Mouse (Mus musculus): ENCODE measurements around the gene Gcn1l1.

Gene Gcn1l1

GRCm38 (mm10) chr5:115603561-115603960, 38.5 kb downstream of the Gcn1l1 start:
- 90% methylated on average over 6 of the region's 6 CpGs for WGBS

GRCm38 (mm10) chr5:115611566-115611965, 46.5 kb downstream of the Gcn1l1 start:
- WGBS: 90% methylated on average over 11 of the region's 11 CpGs

DNA sequence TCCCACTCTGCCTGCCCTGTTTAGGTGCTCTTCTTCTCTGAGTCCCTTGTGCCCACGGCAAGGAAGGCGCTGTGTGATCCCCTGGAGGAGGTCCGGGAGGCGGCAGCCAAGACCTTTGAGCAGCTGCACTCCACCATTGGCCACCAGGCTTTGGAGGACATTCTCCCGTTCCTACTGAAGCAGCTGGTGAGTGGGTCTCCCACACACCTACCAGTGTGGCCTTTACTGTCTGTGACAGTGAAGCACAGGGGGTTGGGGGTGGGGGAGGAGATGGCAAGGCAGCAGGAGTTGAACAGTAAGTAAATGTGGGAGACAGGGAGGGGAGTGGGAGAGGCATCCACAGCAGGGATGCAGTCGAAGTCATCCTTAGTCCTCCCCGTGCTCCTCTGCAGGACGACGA, 48.3 kb downstream of the Gcn1l1 start:
- WGBS: 64% methylated on average over 9 of the region's 9 CpGs

GRCm38 (mm10) chr5:115614948-115615347, 49.9 kb downstream of the Gcn1l1 start:
- 78% methylated on average over 7 of the region's 7 CpGs for whole genome bisulfite sequencing

- WGBS: 96% methylated on average over 15 of the region's 15 CpGs
Observed at GRCm38 (mm10) chr5:115619690-115620089, 54.6 kb downstream of the Gcn1l1 start.

GRCm38 (mm10) chr5:115622686-115623085, 57.6 kb downstream of the Gcn1l1 start:
- WGBS: 83% methylated on average over 7 of the region's 7 CpGs

- WGBS: 41% methylated on average over 9 of the region's 9 CpGs
Observed at GRCm38 (mm10) chr5:115623694-115624440, 58.8 kb downstream of the Gcn1l1 start.

GRCm38 (mm10) chr5:115626237-115626886, 61.3 kb downstream of the Gcn1l1 start:
- 96% methylated on average over 10 of the region's 10 CpGs for WGBS

DNA sequence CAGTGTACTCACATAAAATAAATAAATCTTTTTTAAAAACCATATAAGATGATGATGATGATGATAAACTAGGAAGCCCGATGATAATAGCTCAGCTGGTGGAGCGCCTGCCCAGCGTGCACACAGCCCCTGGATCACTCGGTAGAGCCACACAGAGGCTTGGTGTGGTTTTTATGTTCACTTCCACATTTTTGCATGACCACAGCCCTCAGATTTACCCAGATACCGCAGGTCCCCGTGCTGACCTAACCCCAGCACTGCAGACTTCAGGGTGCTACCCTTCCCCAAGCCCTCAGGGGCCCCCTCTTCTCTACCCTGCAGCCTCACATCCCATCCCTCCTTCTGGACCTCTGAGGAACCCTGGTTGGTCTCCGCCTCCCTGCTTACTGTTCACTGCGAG, 63.0 kb downstream of the Gcn1l1 start:
- 85% methylated on average over 8 of the region's 8 CpGs for WGBS

DNA sequence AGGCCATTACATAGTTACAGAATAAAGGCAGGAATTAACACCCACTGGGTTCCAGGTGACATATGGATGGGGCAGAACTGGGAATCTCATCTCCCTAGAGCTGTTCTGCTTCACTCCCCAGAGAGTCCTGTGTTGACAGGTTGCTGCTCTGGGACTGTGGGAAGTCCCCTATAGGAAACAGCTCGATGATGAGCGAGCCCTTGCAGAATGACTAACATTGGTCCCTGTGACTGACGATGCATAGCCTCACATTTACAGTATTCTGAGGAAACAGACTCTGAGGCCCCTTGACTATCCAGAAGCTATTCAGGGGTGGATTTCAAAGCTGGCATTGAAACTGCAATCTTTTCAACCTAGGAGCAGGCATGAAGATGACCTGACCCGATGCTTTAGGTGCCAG, 64.6 kb downstream of the Gcn1l1 start:
- WGBS: 86% methylated on average over 4 of the region's 4 CpGs

- 54% methylated on average over 5 of the region's 5 CpGs for WGBS
Observed at GRCm38 (mm10) chr5:115630291-115630690, 65.2 kb downstream of the Gcn1l1 start.

GRCm38 (mm10) chr5:115631505-115632357, 66.7 kb downstream of the Gcn1l1 start, which contains the start of gene Rab35:
Gene Rab35, plus strand, starts transcription at chr5:115631908.
- under 1% methylated on average over 90 of the region's 125 CpGs for WGBS

DNA sequence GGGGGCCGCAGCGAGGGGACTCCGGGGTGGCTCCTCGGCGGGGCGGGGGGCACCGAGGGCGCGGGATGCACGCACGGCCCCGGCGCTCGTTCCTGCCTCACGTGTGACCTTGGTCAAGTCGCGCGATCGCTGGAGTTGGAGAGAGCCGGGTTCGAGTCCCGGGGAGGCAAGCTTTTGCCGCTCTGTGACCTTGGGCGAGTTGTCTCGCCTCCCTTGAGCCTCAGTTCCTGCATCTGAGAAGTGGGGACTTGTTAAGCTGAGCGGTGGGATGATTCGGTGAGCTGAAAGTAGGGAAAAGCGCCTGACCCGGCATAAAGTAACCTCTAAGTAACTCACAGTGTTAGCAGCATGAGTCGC, 67.3 kb downstream of the Gcn1l1 start:
- 2% methylated on average over 29 of the region's 30 CpGs for WGBS

DNA sequence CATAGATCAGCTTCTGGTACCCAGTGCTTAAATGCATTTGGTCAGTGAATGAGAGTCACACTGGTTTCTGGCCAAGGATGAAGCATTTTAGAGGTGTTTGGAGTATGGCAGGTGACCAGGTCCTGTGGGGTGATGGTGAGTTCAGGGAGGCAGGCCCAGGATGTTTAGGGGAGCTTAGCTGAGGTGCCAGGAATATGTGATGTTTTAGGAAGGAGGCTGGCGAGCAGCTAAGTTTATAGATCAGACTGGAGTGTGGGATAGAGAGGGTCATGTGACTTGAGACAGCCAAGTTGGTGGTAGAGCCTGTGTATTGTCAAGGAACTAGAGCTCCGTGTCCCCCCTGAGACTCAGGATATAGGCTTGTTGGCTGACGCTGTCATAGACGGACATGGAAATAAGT, 68.0 kb downstream of the Gcn1l1 start:
- WGBS: 38% methylated on average over 4 of the region's 4 CpGs

DNA sequence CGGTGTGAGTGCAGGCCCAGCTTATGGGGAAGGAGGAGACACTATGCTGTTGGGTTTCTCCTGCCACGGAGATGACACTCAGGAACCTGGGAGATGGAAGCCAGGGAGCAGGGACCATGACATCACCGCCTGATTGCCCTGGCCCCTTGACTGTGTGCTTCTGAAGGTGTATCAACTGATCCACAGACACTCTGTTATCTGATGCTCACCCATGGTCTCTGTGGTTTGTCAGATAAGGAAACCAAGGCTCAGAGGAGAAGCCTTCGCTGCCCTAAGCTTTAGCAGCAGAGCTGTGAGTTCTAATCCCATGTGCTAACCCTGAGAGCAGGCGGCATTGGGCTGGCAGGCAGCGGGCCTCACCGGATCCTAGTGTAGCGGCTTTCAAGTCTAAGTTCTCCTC, 69.0 kb downstream of the Gcn1l1 start:
- 88% methylated on average over 8 of the region's 8 CpGs for WGBS

DNA sequence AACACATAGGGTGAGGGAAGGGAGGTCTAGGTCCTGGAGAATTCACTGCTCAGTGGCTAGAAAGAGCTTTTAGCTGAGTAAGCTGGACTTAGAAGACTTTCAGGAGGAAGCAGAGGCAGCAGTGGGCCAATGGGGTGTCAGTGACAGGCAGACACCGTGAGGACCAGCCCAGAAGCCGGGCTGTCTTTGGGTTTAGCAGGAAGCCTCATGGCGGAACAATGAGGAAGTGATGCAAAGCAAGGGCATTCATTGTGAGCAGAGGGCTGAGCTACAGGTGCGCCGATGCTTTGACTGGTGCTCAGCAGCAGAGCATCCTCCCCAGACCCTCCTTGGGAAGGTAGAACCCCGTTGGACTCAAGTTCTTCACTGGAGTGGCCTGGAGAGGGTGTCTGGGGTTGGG, 70.5 kb downstream of the Gcn1l1 start:
- 62% methylated on average over 6 of the region's 6 CpGs for WGBS

GRCm38 (mm10) chr5:115644192-115644591, 79.1 kb downstream of the Gcn1l1 start:
- WGBS: 68% methylated on average over 9 of the region's 9 CpGs

GRCm38 (mm10) chr5:115648876-115649275, 83.8 kb downstream of the Gcn1l1 start:
- WGBS: 66% methylated on average over 3 of the region's 3 CpGs

DNA sequence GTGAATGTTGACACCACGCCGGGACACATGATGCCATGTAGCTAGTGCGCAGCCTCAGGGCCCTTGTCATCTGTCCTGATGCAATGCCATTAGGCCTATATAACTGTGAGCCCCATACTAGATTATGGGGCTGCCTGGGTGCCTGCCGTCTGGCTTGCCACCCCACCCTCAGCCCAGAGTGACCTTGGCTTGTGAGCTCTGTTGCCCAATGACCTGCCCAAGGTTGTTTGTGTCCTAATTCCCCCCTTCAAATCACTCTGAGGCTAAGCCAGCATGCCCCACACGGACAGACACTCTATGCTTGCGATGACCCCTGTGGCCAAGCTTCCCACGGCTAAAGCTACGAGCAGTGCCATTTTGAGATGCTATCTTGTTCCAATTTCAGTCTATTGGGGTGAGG, 84.6 kb downstream of the Gcn1l1 start:
- 85% methylated on average over 8 of the region's 8 CpGs for WGBS

GRCm38 (mm10) chr5:115650885-115651284, 85.8 kb downstream of the Gcn1l1 start:
- WGBS: 81% methylated on average over 10 of the region's 10 CpGs

GRCm38 (mm10) chr5:115651821-115652220, 86.8 kb downstream of the Gcn1l1 start:
- WGBS: 82% methylated on average over 10 of the region's 10 CpGs

Measured in cerebral cortex, adult 2 months (tissue).